Mouse (Mus musculus) midbrain, embryonic 11.5 days (tissue): ENCODE results near the gene Mtr. TPM values are rescaled to one million over a fixed set of nuclear protein-coding genes. Genes with fewer than 3 reads are reported as not detected.
A peak's percentile ranks its signal among the peaks of the same experiment; 100 is the strongest.

Experiments
- ATAC-seq: fragments of 200-750 bp; cut with Nextera tagmentation; 2 replicates; pipeline ENCODE4 v1.8.0; 2017; ENCODE audit warnings: moderate TSS enrichment, moderate library complexity; ENCODE audit not compliant: low FRiP score
- DNase-seq: peaks from one replicate; pipeline ENCODE4 v3.0.0; 2015; ENCODE audit warnings: low spot score; ENCODE audit errors: missing footprints
- H3K27ac ChIP-seq: fragments of 300-500 bp; sonication (generic); 2 replicates; pipeline ENCODE4 v1.5.1; 2014; ENCODE audit warnings: low read depth, low read length
- H3K27me3 ChIP-seq: fragments of 300-500 bp; sonication (generic); 2 replicates; pipeline ENCODE4 v1.6.1; 2014; ENCODE audit warnings: mild to moderate bottlenecking, low read length, moderate library complexity, mixed read lengths; ENCODE audit not compliant: control insufficient read depth, insufficient read depth
- H3K36me3 ChIP-seq: fragments of 300-500 bp; sonication (generic); 2 replicates; pipeline ENCODE4 v1.6.1; 2014; ENCODE audit warnings: mild to moderate bottlenecking, low read length, moderate library complexity, mixed read lengths; ENCODE audit not compliant: control insufficient read depth, insufficient read depth
- H3K4me1 ChIP-seq: fragments of 300-500 bp; sonication (generic); 2 replicates; pipeline ENCODE4 v1.6.1; 2014; ENCODE audit warnings: low read length; ENCODE audit not compliant: control insufficient read depth, insufficient read depth
- H3K4me2 ChIP-seq: fragments of 300-500 bp; sonication (generic); 2 replicates; pipeline ENCODE4 v1.6.1; 2014; ENCODE audit warnings: mild to moderate bottlenecking, moderate library complexity
- H3K4me3 ChIP-seq: fragments of 300-500 bp; sonication (generic); 2 replicates; pipeline ENCODE4 v1.5.1; 2014; ENCODE audit warnings: low read depth, low read length
- H3K9ac ChIP-seq: fragments of 300-500 bp; sonication (generic); 2 replicates; pipeline ENCODE4 v1.6.1; 2014; ENCODE audit warnings: low read length
- H3K9me3 ChIP-seq: fragments of 300-500 bp; sonication (generic); 2 replicates; pipeline ENCODE4 v1.6.1; 2016; ENCODE audit warnings: low read length; ENCODE audit not compliant: control insufficient read depth
- WGBS: fragments of 180-500 bp; shearing (Covaris S2); extraction: QIAGEN DNeasy Blood & Tissue Kit; methylation state at CpG from one replicate; pipeline ENCODE4 v1.1.7; 2014; 5-methylcytosine and 5-hydroxymethylcytosine counted together
- polyA plus RNA-seq: library from polyadenylated mRNA; unstranded; fragments of >200 nt; fragmentation: Nextera tagmentation; extraction: Ambion mirVana; gene quantifications from 2 replicates; pipeline ENCODE4 v1.2.1, GENCODE M21; 2014

Gene Mtr
- polyA plus RNA-seq, 1 experiment from 2014 or later: 13.5 TPM

GRCm38 (mm10) chr13:12214922-12215321 is 43.0 kb downstream of the Mtr start:
- H3K4me3 ChIP-seq: no peak overlapping the region
- no peaks in the 10 kb centered on the region for H3K9me3 ChIP-seq
- no peak for ATAC-seq
- DNase-seq: no peak
- 92% methylated on average over 5 of the region's 5 CpGs for WGBS
- H3K4me1 ChIP-seq: no peaks in the 10 kb centered on the region
- peaks cover 7% of the 10 kb centered on the region; the same call in 1 of the 2 replicates for H3K36me3 ChIP-seq
- no peaks in the 10 kb centered on the region for H3K27me3 ChIP-seq
- no peak overlapping the region for H3K9ac ChIP-seq
- H3K4me2 ChIP-seq: no peak overlapping the region
- H3K27ac ChIP-seq: no peak overlapping the region

DNA sequence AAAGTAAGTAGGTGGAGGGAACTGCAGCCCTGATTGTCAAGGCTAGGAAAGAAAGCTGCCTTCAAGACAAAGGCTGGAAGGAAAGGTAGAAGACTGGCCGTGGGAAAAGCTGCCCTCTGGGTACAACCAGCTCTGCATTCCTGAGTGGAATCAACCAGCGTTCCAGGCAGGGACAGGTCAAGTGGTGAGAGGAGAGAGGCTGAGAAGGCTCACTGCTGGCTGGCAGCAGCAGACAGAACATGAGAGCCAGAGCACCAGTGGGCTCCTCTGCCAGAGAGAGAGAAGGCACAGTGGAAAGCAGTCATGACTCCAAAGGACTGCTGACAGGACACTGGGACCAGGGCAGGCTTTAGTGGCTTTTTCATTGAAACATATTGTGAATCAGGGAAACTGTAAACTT is 46.9 kb downstream of the Mtr start:
- peaks cover 2% of the 10 kb centered on the region; the same call in 1 of the 2 replicates for H3K36me3 ChIP-seq
- no peak overlapping the region for H3K4me3 ChIP-seq

GRCm38 (mm10) chr13:12210023-12210762 is 47.7 kb downstream of the Mtr start:
- Histone ChIP-seq H3K36me3 (peaks cover 1% of the 10 kb centered on the region; the same call in 1 of the 2 replicates), H3K4me1 (no peaks in the 10 kb centered on the region), H3K27ac (no peak overlapping the region), H3K27me3 (no peaks in the 10 kb centered on the region), H3K4me2 (no peak overlapping the region), H3K4me3 (no peak overlapping the region), H3K9me3 (no peaks in the 10 kb centered on the region), H3K9ac (no peak overlapping the region)
- peak; percentile 68 for ATAC-seq
- peak; percentile 90 for DNase-seq
- WGBS: 78% methylated on average over 10 of the region's 10 CpGs

More for the DNA sequence above, 46.9 kb downstream of the Mtr start:
- no peak overlapping the region for H3K27ac ChIP-seq
- no peaks in the 10 kb centered on the region for H3K9me3 ChIP-seq
- H3K27me3 ChIP-seq: no peaks in the 10 kb centered on the region
- no peak overlapping the region for H3K9ac ChIP-seq
- no peaks in the 10 kb centered on the region for H3K4me1 ChIP-seq
- 78% methylated on average over 2 of the region's 2 CpGs for WGBS
- no peak; the same call in 1 of the 2 replicates for ATAC-seq
- no peak for DNase-seq
- H3K4me2 ChIP-seq: no peak overlapping the region

- DNase-seq (no peak), ATAC-seq (no peak)
- no peak overlapping the region for H3K9ac ChIP-seq
- no peak overlapping the region for H3K27ac ChIP-seq
- WGBS: 86% methylated on average over 5 of the region's 5 CpGs
- H3K4me3 ChIP-seq: no peak overlapping the region
- no peak overlapping the region for H3K4me2 ChIP-seq
- H3K9me3 ChIP-seq: no peaks in the 10 kb centered on the region
- H3K27me3 ChIP-seq: no peaks in the 10 kb centered on the region
- H3K36me3 ChIP-seq: peaks cover 2% of the 10 kb centered on the region; the same call in 1 of the 2 replicates
- H3K4me1 ChIP-seq: no peaks in the 10 kb centered on the region
Observed at GRCm38 (mm10) chr13:12200372-12200771, 57.5 kb downstream of the Mtr start.

GRCm38 (mm10) chr13:12198486-12198885 is 59.4 kb downstream of the Mtr start:
- no peak overlapping the region for H3K4me2 ChIP-seq

GRCm38 (mm10) chr13:12196861-12197260 is 61.1 kb downstream of the Mtr start:
- Histone ChIP-seq H3K4me3 (no peak overlapping the region), H3K9ac (no peak overlapping the region), H3K36me3 (peaks cover 7% of the 10 kb centered on the region; the same call in 1 of the 2 replicates), H3K27me3 (no peaks in the 10 kb centered on the region), H3K9me3 (no peaks in the 10 kb centered on the region), H3K4me2 (no peak overlapping the region), H3K27ac (no peak overlapping the region), H3K4me1 (no peaks in the 10 kb centered on the region)
- DNase-seq: no peak
- WGBS: 90% methylated on average over 4 of the region's 4 CpGs
- no peak for ATAC-seq

More at GRCm38 (mm10) chr13:12198486-12198885, 59.4 kb downstream of the Mtr start:
- 90% methylated on average over 2 of the region's 2 CpGs for WGBS
- no peak overlapping the region for H3K27ac ChIP-seq
- no peak for ATAC-seq
- H3K9ac ChIP-seq: no peak overlapping the region
- H3K4me1 ChIP-seq: no peaks in the 10 kb centered on the region
- no peak for DNase-seq
- H3K36me3 ChIP-seq: peaks cover 5% of the 10 kb centered on the region; the same call in 1 of the 2 replicates
- no peaks in the 10 kb centered on the region for H3K27me3 ChIP-seq
- H3K4me3 ChIP-seq: no peak overlapping the region
- H3K9me3 ChIP-seq: no peaks in the 10 kb centered on the region

- 97% methylated on average over 3 of the region's 3 CpGs for WGBS
- H3K27ac ChIP-seq: no peak overlapping the region
- no peak for DNase-seq
- no peak overlapping the region for H3K4me3 ChIP-seq
- H3K4me1 ChIP-seq: no peaks in the 10 kb centered on the region
- H3K4me2 ChIP-seq: no peak overlapping the region
- H3K9ac ChIP-seq: no peak overlapping the region
- no peaks in the 10 kb centered on the region for H3K9me3 ChIP-seq
- ATAC-seq: no peak
- peaks cover 7% of the 10 kb centered on the region; the same call in 1 of the 2 replicates for H3K36me3 ChIP-seq
- no peaks in the 10 kb centered on the region for H3K27me3 ChIP-seq
Observed at GRCm38 (mm10) chr13:12196012-12196411, 61.9 kb downstream of the Mtr start.

GRCm38 (mm10) chr13:12194942-12195662 is 62.8 kb downstream of the Mtr start:
- no peak overlapping the region for H3K4me3 ChIP-seq
- no peak overlapping the region for H3K27ac ChIP-seq
- H3K4me1 ChIP-seq: no peaks in the 10 kb centered on the region
- no peaks in the 10 kb centered on the region for H3K27me3 ChIP-seq
- peaks cover 7% of the 10 kb centered on the region; the same call in 1 of the 2 replicates for H3K36me3 ChIP-seq
- no peak overlapping the region for H3K9ac ChIP-seq
- ATAC-seq (no peak), DNase-seq (no peak)
- 94% methylated on average over 12 of the region's 12 CpGs for whole genome bisulfite sequencing
- no peaks in the 10 kb centered on the region for H3K9me3 ChIP-seq
- H3K4me2 ChIP-seq: no peak overlapping the region

GRCm38 (mm10) chr13:12189219-12189618 is 68.7 kb downstream of the Mtr start:
- 98% methylated on average over 11 of the region's 11 CpGs for WGBS
- no peak for ATAC-seq
- H3K36me3 ChIP-seq: peaks cover 4% of the 10 kb centered on the region; the same call in 1 of the 2 replicates

More at GRCm38 (mm10) chr13:12189219-12189618, 68.7 kb downstream of the Mtr start:
- Histone ChIP-seq H3K4me2 (no peak overlapping the region), H3K27ac (no peak overlapping the region), H3K4me3 (no peak overlapping the region), H3K27me3 (no peaks in the 10 kb centered on the region), H3K9ac (no peak overlapping the region), H3K9me3 (no peaks in the 10 kb centered on the region), H3K4me1 (peaks cover 4% of the 10 kb centered on the region)
- DNase-seq: no peak
